Mouse (Mus musculus) liver, postnatal 0 days (tissue): ENCODE results near the gene Ppp1r16b.

ENCODE experiments used
- CTCF ChIP-seq: sonication (generic); IDR thresholded peaks from 2 replicates; pipeline ENCODE4 v1.5.1; 2016; ENCODE audit warnings: antibody characterized with exemption, low read depth
- EP300 ChIP-seq: IDR thresholded peaks from 2 replicates; pipeline ENCODE4 v1.6.1; 2016; ENCODE audit warnings: antibody characterized with exemption, low read depth, mild to moderate bottlenecking

GRCm38 (mm10) chr2:158625231-158625630, 40.0 kb upstream of the Ppp1r16b start:
- TF ChIP-seq CTCF (no peak), EP300 (no peak)
